Mouse (Mus musculus) neural tube, embryonic 14.5 days (tissue): ENCODE measurements around the gene Cachd1. TPM values are rescaled to one million over a fixed set of nuclear protein-coding genes. Genes with fewer than 3 reads are reported as not detected.

ENCODE experiments used
- ATAC-seq: fragments of 200-750 bp; cut with Nextera tagmentation; 2 replicates; pipeline ENCODE4 v1.8.0; 2017; ENCODE audit warnings: low read depth, mild to moderate bottlenecking, moderate TSS enrichment, moderate library complexity
- H3K27ac ChIP-seq: fragments of 300-500 bp; sonication (generic); 2 replicates; pipeline ENCODE4 v1.5.1; 2014; ENCODE audit warnings: low read depth, mild to moderate bottlenecking, control low read depth, low read length, moderate library complexity, mixed read lengths
- H3K27me3 ChIP-seq: fragments of 300-500 bp; sonication (generic); 2 replicates; pipeline ENCODE4 v1.6.1; 2014; ENCODE audit warnings: low read length; ENCODE audit not compliant: control insufficient read depth, insufficient read depth
- H3K36me3 ChIP-seq: fragments of 300-500 bp; sonication (generic); 2 replicates; pipeline ENCODE4 v1.6.1; 2014; ENCODE audit warnings: low read length, mixed read lengths; ENCODE audit not compliant: control insufficient read depth, insufficient read depth
- H3K4me1 ChIP-seq: fragments of 300-500 bp; sonication (generic); 2 replicates; pipeline ENCODE4 v1.6.1; 2014; ENCODE audit warnings: low read length; ENCODE audit not compliant: control insufficient read depth, insufficient read depth
- H3K4me2 ChIP-seq: fragments of 300-500 bp; sonication (generic); 2 replicates; pipeline ENCODE4 v1.6.1; 2014; ENCODE audit warnings: mild to moderate bottlenecking, low read depth, low read length, control low read depth
- H3K4me3 ChIP-seq: fragments of 300-500 bp; sonication (generic); 2 replicates; pipeline ENCODE4 v1.5.1; 2014; ENCODE audit warnings: low read depth, low read length, control low read depth, mixed read lengths
- H3K9ac ChIP-seq: fragments of 300-500 bp; sonication (generic); replicated peaks from 2 replicates; pipeline ENCODE4 v1.6.1; 2014; ENCODE audit warnings: low read depth, mild to moderate bottlenecking, control low read depth, low read length, mixed read lengths
- H3K9me3 ChIP-seq: fragments of 300-500 bp; sonication (generic); 2 replicates; pipeline ENCODE4 v1.6.1; 2016; ENCODE audit warnings: low read length; ENCODE audit not compliant: control insufficient read depth
- WGBS: fragments of 180-500 bp; shearing (Covaris S2); extraction: QIAGEN DNeasy Blood & Tissue Kit; methylation state at CpG from one replicate; pipeline ENCODE4 v1.1.7; 2014; 5-methylcytosine and 5-hydroxymethylcytosine counted together
- polyA plus RNA-seq: library from polyadenylated mRNA; unstranded; fragments of >200 nt; fragmentation: Nextera tagmentation; extraction: Ambion mirVana; gene quantifications from 2 replicates; pipeline ENCODE4 v1.2.1, GENCODE M21; 2014

Cachd1 gene
- polyA plus RNA-seq, 1 experiment from 2014 or later, result 15.3 TPM

- Histone ChIP-seq H3K4me3 (no peak overlapping the region), H3K9ac (no peak overlapping the region), H3K4me1 (peaks cover 17% of the 10 kb centered on the region), H3K36me3 (no peaks in the 10 kb centered on the region), H3K4me2 (no peak overlapping the region; the same call in 1 of the 2 replicates), H3K27me3 (peaks cover 3% of the 10 kb centered on the region; the same call in 1 of the 2 replicates), H3K9me3 (no peaks in the 10 kb centered on the region), H3K27ac (no peak overlapping the region)
- 27% methylated on average over 6 of the region's 6 CpGs for WGBS
- ATAC-seq, result no peak
Observed at GRCm38 (mm10) chr4:100780911-100781310, 4.4 kb downstream of the Cachd1 start.

- Histone ChIP-seq H3K4me2 (no peak overlapping the region), H3K27me3 (peaks cover 3% of the 10 kb centered on the region; the same call in 1 of the 2 replicates), H3K27ac (no peak overlapping the region), H3K9me3 (no peaks in the 10 kb centered on the region), H3K4me3 (no peak overlapping the region), H3K36me3 (no peaks in the 10 kb centered on the region), H3K9ac (no peak overlapping the region), H3K4me1 (peaks cover 17% of the 10 kb centered on the region)
- WGBS, result 67% methylated on average over 8 of the region's 8 CpGs
- no peak for ATAC-seq
Observed at GRCm38 (mm10) chr4:100782348-100782747, 5.9 kb downstream of the Cachd1 start.

- Histone ChIP-seq H3K4me1 (peaks cover 17% of the 10 kb centered on the region), H3K9me3 (no peaks in the 10 kb centered on the region), H3K4me2 (no peak overlapping the region), H3K4me3 (no peak overlapping the region), H3K36me3 (no peaks in the 10 kb centered on the region), H3K9ac (no peak overlapping the region), H3K27ac (no peak overlapping the region), H3K27me3 (no peaks in the 10 kb centered on the region)
- 66% methylated on average over 3 of the region's 3 CpGs for WGBS
- ATAC-seq, result no peak
Observed at GRCm38 (mm10) chr4:100782891-100783290, 6.4 kb downstream of the Cachd1 start.

DNA sequence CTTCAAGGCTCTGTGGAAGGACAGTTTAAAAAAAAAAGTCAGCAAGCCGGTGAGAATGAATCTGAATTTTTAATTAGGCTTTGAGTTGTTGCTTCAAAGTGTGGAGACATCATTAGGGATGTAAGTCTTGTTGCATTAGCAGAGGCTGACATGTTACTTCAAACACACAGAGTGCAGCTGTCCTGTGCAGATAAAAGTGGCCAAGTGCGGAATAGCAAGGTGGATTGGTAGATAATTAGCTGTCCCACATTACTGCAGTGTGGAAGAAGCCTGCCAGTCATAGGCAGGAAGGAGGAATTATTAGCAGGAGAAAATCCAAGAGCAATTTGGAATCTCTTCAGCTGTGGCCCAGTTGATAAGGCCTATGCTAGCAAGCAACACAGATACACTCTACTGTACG lies 10.7 kb downstream of the Cachd1 start:
- no peaks in the 10 kb centered on the region for H3K4me1 ChIP-seq
- H3K36me3 ChIP-seq, result no peaks in the 10 kb centered on the region
- WGBS, result 74% methylated on average over 3 of the region's 3 CpGs
- no peaks in the 10 kb centered on the region for H3K9me3 ChIP-seq
- no peak for ATAC-seq
- no peak overlapping the region for H3K9ac ChIP-seq
- no peak overlapping the region for H3K27ac ChIP-seq
- no peak overlapping the region for H3K4me3 ChIP-seq
- no peak overlapping the region for H3K4me2 ChIP-seq
- no peaks in the 10 kb centered on the region for H3K27me3 ChIP-seq

GRCm38 (mm10) chr4:100790176-100790575 lies 13.7 kb downstream of the Cachd1 start:
- Histone ChIP-seq H3K4me1 (no peaks in the 10 kb centered on the region), H3K27me3 (no peaks in the 10 kb centered on the region), H3K9ac (no peak overlapping the region), H3K4me3 (no peak overlapping the region), H3K4me2 (no peak overlapping the region), H3K27ac (no peak overlapping the region), H3K36me3 (no peaks in the 10 kb centered on the region), H3K9me3 (no peaks in the 10 kb centered on the region)
- no peak for ATAC-seq
- 75% methylated on average over 5 of the region's 5 CpGs for WGBS

GRCm38 (mm10) chr4:100793147-100793546 lies 16.7 kb downstream of the Cachd1 start:
- H3K27ac ChIP-seq, result no peak overlapping the region
- H3K27me3 ChIP-seq, result no peaks in the 10 kb centered on the region
- no peaks in the 10 kb centered on the region for H3K36me3 ChIP-seq
- ATAC-seq, result no peak
- no peak overlapping the region for H3K9ac ChIP-seq
- H3K9me3 ChIP-seq, result no peaks in the 10 kb centered on the region
- no peak overlapping the region for H3K4me2 ChIP-seq
- no peak overlapping the region for H3K4me3 ChIP-seq
- 5% methylated on average over 2 of the region's 2 CpGs for WGBS
- no peaks in the 10 kb centered on the region for H3K4me1 ChIP-seq

GRCm38 (mm10) chr4:100795523-100795922 lies 19.0 kb downstream of the Cachd1 start:
- Histone ChIP-seq H3K27me3 (no peaks in the 10 kb centered on the region), H3K4me3 (no peak overlapping the region), H3K4me2 (no peak overlapping the region), H3K36me3 (no peaks in the 10 kb centered on the region), H3K27ac (no peak overlapping the region), H3K4me1 (no peaks in the 10 kb centered on the region), H3K9me3 (no peaks in the 10 kb centered on the region), H3K9ac (no peak overlapping the region)
- no peak for ATAC-seq
- WGBS, result 31% methylated on average over 5 of the region's 5 CpGs

GRCm38 (mm10) chr4:100800730-100801442 lies 24.4 kb downstream of the Cachd1 start:
- Histone ChIP-seq H3K27ac (no peak overlapping the region), H3K9me3 (no peaks in the 10 kb centered on the region), H3K4me2 (no peak overlapping the region), H3K27me3 (no peaks in the 10 kb centered on the region), H3K9ac (no peak overlapping the region), H3K4me3 (no peak overlapping the region), H3K36me3 (no peaks in the 10 kb centered on the region), H3K4me1 (no peaks in the 10 kb centered on the region)
- no peak for ATAC-seq
- 79% methylated on average over 14 of the region's 14 CpGs for WGBS

- H3K9ac ChIP-seq, result no peak overlapping the region
- no peaks in the 10 kb centered on the region for H3K36me3 ChIP-seq
- no peak for ATAC-seq
- no peak overlapping the region for H3K4me3 ChIP-seq
- H3K27me3 ChIP-seq, result no peaks in the 10 kb centered on the region
- H3K9me3 ChIP-seq, result no peaks in the 10 kb centered on the region
- WGBS, result 63% methylated on average over 3 of the region's 3 CpGs
- H3K4me1 ChIP-seq, result no peaks in the 10 kb centered on the region
- H3K4me2 ChIP-seq, result no peak overlapping the region
- no peak overlapping the region for H3K27ac ChIP-seq
Observed at GRCm38 (mm10) chr4:100801443-100801786, 24.9 kb downstream of the Cachd1 start.
